Mouse (Mus musculus) mesoderm, embryonic 11.5 days (tissue): ENCODE measurements around the gene Btbd35f1.
"Not testable (repeated sequence)": the region's sequence is repeated elsewhere in the genome, so short reads cannot be mapped to it uniquely, and the experiment has no call there.

Experiments used
- DNase-seq: peaks from one replicate; pipeline ENCODE4 v3.0.0-alpha.2; 2012; ENCODE audit warnings: low read depth, low spot score

Btbd35f1 gene

GRCm38 (mm10) chrX:32559755-32560154 lies at the start of gene Btbd35f1:
TSS of gene Btbd35f1 (plus strand) at chrX:32560055.
- not testable (repeated sequence) for DNase-seq

- not testable (repeated sequence) for DNase-seq
Observed at GRCm38 (mm10) chrX:32590878-32591542, 31.2 kb downstream of the Btbd35f1 start.

DNA sequence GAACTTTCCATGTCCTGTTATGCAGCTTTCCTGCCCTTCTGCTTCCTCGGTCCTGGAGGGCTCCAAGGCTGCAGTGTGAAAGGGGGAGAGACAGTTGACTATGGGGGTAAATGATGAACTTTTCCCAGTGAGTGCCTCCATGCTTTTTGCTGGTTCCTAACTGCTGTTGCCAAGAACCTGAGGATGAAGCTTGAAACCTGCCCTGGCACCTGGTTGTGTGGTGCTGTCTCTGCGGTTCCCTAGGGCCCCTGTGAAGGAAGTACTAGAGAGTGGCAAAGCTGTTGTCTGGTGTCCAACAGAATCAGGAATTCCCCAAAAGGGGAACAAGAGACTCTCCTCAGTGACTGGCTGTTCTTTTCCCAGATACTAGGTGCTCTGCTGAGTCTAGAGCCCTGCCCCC lies 41.2 kb downstream of the Btbd35f1 start:
- not testable (repeated sequence) for DNase-seq

DNA sequence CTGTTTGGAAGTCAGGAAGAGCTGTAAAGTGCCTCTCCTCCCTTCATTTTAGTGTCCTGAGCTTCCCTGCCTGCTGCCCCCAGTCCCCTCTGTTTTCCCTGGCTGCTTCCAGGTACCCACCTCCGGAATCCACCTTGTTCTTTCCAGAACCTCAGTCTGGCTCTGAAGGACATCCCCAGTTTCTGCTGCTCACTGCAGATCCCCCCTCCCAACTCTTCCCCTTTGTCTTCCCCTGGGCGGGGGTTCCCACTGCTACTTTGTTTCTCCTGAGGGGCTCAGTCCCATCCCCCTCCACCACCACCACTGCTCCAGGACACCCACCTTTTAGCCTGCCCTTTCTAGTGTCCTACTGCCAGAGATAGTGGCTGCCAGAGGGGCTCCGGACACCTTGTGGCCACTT lies 41.6 kb downstream of the Btbd35f1 start:
- DNase-seq = not testable (repeated sequence)
